Mouse (Mus musculus): ENCODE data around the gene Ctsf.
"Not testable (repeated sequence)": the region's sequence is repeated elsewhere in the genome, so short reads cannot be mapped to it uniquely, and the experiment has no call there.

Ctsf gene

DNA sequence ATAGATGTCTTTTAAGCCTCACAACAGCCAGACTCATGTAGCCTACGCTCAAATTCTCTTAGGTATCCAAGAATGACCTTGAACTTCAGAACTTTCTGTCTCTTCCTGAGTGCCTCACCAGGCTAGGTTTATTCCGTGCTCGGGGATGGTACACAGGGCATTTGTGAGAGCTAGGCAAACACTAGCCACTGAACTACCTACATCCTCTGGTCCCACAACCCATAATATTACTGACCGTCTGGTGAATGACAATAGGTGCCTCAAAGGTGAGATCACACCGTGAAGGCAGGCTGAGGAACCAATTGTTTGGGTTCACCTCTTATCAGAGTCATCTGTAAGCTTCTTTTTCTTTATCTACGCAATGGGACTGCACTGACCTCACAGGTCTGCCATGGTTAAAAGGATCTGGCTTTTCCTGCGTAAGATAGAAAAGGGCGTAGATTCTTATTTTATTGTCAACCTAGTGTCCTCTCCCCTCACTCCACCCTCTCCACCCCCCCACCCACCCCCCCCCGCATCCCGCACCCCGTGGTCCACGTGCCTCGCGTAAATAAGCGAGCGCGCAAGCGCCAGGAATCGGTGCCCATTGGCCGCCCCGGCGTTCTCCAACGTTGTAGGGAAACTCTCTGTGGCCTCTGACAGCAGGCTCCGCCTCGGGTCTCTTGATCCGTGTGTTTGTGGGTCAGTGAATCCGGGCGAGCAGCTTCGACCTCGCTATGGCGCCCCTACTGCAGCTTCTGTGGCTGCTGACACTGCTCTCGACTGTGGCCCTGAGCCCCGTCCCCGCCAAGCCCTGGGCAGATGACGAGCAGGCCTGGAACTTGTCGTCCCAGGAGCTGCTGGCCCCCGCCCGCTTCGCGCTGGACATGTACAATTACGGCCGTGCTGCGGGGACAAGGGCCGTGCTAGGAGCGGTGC is at the start of gene Ctsf:
Gene Ctsf, plus strand, starts transcription at position 579 of the 918 bp plus-strand sequence.
- in situ Hi-C loops (cut with MboI; ENCODE audit: unreplicated experiment in 2 of 2): no loop called here

- in situ Hi-C loops (cut with MboI; ENCODE audit: unreplicated experiment in 2 of 2): no loop called here
Observed at GRCm38 (mm10) chr19:4810309-4810708, 44.6 kb upstream of the Ctsf start.

DNA sequence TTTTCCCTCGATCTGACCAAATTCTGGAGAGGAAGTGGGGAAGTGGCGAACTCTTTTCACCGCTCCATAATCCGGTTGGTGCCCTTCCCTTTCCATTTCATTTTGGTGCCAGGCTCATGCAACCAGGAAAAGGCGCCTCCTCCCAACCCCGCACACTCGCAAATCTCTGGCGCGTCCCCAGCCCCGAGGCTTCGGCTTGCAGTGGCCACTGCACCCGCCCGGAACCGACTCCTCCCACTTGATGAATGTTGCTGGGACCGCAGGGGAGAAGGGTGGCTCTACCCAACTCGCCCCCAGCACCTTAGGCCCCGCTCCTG is 44.2 kb upstream of the Ctsf start:
- in situ Hi-C loops (cut with MboI; ENCODE audit: unreplicated experiment in 2 of 2): no loop called here

DNA sequence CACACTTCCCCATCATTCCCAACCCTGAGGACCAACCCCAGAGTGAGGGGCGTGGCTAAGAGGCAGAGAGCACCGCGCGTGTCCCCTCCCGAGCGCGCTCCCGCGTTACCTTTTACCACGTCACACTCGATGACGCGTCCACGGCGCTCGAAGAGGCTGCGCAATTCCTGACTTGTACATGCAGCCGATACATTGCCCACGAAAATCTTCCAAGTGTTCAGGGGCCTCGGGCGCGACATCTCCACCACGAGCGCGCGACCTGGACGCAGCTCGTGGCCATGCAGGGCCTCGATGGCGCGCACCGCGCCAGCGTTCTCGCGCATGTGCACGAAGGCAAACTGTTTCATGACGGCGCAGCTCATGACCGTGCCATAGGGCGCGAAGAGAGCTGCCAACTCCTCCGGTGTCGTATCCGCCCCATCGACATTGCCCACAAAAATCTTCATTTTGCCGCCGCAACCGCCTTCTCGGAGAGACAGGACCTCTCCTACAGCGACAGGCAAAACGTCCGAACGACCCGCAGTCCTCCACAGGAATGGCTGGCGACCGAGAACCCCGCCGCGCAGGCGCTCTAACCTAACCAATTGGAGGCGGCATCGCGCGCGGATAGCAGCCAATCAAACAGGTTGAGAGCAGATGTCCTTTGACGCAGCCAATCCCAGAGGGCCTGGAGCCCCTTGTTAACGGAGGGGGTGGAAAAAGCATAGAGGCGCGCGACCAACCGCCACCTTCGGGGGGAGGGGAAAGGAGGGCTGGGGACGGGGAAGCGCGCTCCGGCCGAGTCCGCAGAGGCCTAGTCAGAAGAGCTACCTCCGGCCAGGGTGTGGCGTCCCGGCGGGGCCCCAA is 43.6 kb upstream of the Ctsf start, which contains the start of the genes Gm21992 and Rbm14:
Gene Gm21992, minus strand, starts transcription at position 550 of the 846 bp plus-strand sequence.
Gene Rbm14, minus strand, starts transcription at position 572 of the 846 bp plus-strand sequence.
- in situ Hi-C loops (cut with MboI; ENCODE audit: unreplicated experiment in 2 of 2): no loop called here

DNA sequence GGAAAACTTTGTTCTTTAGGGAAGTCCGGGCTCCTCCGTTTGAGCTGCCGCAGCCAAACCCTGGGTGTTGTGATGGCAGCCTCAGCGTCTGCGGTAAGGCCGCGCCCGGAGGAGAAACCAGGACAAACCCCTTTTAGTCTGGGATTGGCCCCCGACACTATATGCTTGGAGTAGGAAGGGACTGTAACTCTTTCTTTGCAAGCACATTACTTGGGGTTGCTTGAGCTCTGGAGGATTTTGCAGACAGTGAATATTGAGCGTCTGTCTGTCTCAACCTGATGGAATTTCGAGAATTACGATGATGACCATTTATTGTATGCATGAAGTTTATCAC is 43.1 kb upstream of the Ctsf start:
- in situ Hi-C loops (cut with MboI; ENCODE audit: unreplicated experiment in 2 of 2): no loop called here

DNA sequence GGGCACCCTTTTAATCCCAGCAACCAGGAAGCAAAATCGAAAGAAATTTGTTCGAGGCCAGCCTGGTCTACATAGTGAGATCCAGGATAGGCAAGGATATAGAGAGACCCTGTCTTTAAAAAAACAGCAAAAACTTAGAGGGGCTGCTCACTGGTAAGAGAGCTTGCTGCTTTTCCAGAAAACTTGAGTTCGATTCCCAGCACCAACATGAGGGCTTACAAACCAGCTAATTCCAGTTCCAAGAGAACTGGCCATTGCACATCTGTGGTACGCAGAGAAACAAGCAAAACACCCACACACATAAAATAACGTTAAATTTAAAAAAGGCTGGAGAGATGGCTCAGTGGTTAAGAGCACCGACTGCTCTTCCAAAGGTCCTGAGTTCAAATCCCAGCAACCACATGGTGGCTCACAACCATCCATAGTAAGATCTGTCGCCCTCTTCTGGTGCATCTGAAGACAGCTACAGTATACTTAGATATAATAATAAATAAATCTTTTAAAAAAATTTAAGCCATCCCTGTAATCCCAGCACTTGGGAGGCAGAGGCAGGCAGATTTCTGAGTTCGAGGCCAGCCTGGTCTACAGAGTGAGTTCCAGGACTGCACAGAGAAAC is 42.5 kb upstream of the Ctsf start:
- in situ Hi-C loops (cut with MboI; ENCODE audit: unreplicated experiment in 2 of 2): not testable (repeated sequence)

GRCm38 (mm10) chr19:4813015-4813414 is 41.9 kb upstream of the Ctsf start:
- in situ Hi-C loops (cut with MboI; ENCODE audit: unreplicated experiment in 2 of 2): no loop called here

DNA sequence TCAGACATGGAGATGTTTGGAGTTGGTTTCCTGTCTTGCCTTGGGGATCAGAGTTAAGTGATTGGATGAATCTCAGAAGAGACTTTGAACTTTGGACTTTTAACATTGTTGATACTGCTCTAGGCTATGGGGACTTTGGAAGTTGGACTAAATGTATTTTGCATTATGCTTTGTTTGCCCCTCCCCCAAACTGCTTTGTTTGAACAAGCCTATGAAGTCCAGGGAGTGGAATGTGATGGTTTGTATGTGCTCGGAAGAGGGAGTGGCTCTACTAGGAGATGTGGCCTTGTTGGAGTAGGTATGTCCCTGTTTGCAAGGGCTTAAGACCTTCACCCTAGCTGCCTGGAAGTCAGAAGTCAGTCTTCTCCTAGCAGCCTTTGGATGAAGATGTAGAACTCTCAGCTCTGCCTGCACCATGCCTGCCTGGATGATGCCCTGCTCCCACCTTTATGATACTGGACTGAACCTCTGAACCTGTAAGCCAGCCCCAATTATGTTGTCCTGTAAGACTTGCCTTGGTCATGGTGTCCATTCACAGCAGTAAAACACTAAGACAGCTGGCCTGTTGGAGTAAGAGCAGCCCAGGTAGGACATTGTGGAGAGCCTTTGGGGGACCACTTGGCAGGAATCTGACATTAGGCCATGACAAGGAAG is 37.6 kb upstream of the Ctsf start:
- in situ Hi-C loops (cut with MboI; ENCODE audit: unreplicated experiment in 2 of 2): no loop called here

- in situ Hi-C loops (cut with MboI; ENCODE audit: unreplicated experiment in 2 of 2): no loop called here
Observed at GRCm38 (mm10) chr19:4820678-4821303, 34.1 kb upstream of the Ctsf start.

DNA sequence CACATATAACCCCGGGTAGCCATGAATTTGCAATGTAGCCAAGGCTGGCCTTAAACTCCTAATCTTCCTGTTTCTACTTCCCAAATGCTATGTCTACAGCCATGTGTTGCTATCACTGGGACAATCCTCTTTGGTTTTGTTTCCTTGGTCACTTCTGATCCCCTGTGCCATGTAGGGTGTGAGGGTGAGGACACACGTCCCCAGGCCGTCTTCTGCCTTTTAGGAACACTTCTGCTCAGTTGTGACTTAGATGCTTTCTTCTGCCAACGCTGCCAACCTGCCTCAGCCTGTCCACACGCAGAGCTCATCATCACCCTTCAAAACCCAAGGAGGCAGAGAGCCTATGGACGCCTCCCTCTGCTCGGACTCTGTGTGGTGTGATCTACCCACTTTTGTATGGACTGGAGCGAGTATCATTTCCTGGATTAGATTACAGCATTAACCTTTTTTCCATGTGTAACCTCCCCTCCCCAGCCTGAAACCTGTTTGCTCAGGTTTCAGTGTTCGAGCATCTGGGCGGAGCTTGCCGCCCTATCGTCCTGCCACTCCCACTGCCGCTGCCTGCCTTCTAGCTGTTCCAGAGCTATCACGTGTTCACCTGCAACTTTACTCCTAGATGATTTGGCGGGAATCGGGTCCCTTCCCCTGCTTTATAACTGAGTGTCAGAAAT is 26.4 kb upstream of the Ctsf start:
- in situ Hi-C loops (cut with MboI; ENCODE audit: unreplicated experiment in 2 of 2): no loop called here

GRCm38 (mm10) chr19:4829156-4829555 is 25.8 kb upstream of the Ctsf start:
- in situ Hi-C loops (cut with MboI; ENCODE audit: unreplicated experiment in 2 of 2): no loop called here

DNA sequence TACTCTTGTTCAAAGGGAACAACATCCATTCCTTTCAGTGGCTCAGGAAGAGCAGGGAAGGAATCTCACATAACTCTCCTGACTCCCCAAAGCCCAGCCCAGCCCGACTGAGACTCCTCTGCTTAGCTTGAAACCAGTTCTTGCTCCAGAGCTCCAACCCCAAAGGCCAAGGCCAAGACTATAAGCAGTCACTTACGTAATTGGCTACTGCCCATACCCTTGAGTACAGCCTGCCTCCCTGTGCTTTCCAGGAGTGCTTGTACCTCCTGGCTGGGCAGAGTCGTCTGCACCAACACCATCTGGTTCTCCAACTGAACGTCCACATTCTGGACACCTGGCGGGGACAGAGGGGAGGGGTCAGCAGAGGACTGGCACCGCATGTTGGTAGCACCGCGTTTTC is 21.0 kb upstream of the Ctsf start:
- in situ Hi-C loops (cut with MboI; ENCODE audit: unreplicated experiment in 2 of 2): no loop called here

GRCm38 (mm10) chr19:4836096-4836495 is 18.8 kb upstream of the Ctsf start:
- in situ Hi-C loops (cut with MboI; ENCODE audit: unreplicated experiment in 2 of 2): no loop called here

DNA sequence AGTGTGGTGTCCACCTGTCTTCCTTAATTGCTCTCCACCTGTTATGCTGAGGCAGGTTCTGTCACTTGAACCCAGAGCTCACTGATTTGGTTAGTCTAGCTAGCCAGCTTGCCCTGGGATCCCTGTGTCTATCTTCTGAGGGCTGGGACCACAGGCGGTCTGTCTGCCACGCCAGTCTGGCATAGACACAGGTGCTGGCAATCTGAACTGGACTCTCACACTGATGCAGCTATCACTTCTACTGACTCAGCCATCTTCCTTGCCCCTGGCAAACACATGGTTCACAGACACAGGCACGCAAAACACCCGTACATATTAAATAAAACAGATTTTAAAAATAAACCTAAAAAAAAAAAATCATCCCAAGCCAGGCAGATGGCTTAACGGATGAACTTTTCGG is 17.9 kb upstream of the Ctsf start:
- in situ Hi-C loops (cut with MboI; ENCODE audit: unreplicated experiment in 2 of 2): no loop called here

- in situ Hi-C loops (cut with MboI; ENCODE audit: unreplicated experiment in 2 of 2): no loop called here
Observed at GRCm38 (mm10) chr19:4838526-4839140, 16.3 kb upstream of the Ctsf start.

DNA sequence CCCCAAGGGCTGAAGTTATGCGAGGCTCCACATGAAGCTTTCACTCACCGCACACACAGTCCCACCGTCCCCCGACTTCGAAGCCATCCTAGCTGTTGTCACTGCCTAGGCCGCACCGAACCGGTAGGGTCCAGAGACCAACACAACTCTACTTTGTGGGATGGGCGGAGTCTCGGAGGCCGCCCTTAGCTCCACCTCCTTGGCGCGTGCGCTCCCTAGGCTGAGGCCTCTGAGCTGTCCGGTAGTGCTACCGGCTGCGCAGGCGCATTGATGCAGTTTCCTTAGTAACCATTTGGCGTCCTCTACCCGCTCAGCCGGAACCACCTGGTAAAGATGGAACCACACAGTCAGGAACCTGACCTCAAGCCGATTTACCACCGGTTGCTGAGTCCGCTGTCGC is 15.8 kb upstream of the Ctsf start, which contains the start of the genes Ccs and Ccdc87:
Gene Ccs, minus strand, starts transcription at position 184 of the 400 bp plus-strand sequence.
Gene Ccdc87, plus strand, starts transcription at position 218 of the 400 bp plus-strand sequence.
- in situ Hi-C loops (cut with MboI; ENCODE audit: unreplicated experiment in 2 of 2): no loop called here

DNA sequence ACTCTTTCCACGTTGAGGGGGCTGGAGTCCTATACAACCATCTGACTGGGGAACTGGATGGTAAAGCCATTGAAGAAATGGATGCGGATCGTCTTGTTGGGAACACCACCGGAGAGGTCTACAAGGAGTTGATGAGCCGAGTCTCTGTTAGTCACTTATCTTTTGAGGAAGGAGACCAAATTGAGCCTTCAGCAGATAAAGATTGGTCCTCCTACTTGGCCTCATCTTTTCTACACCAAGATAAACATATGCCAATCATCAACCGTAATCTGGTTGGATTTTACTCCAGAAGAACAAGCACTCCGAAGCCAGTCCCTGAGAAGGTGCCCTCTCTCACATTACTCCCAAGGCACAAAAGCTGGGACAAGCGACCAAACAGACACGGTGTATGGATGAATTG is 14.1 kb upstream of the Ctsf start:
- in situ Hi-C loops (cut with MboI; ENCODE audit: unreplicated experiment in 2 of 2): loop anchor here in 1 of 2 experiments (10.0 kb wide), 1 partner anchor 206 kb away; no protein-coding TSS in a partner anchor

- in situ Hi-C loops (cut with MboI; ENCODE audit: unreplicated experiment in 2 of 2): loop anchor here in 1 of 2 experiments (10.0 kb wide), 1 partner anchor 208 kb away; no protein-coding TSS in a partner anchor
Observed at GRCm38 (mm10) chr19:4842611-4843010, 12.3 kb upstream of the Ctsf start.

DNA sequence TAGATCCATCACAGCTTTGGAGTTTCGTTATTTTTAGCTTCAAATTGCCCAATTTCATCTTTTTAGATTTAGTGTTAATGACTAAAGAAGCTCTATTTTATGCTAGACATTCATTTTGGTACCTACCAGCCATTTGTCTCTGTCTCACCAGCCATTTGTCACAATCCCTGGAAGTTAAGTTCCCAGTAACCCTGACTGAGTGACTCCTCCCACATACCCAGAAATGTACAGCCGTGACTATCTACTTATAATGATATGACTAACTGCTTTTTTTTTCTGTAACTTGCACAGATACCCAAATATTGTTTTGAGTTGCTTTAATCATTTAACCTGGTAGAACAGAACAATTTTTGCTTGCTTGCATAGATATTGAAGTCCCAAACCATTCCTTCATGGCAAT is 9.1 kb upstream of the Ctsf start:
- in situ Hi-C loops (cut with MboI; ENCODE audit: unreplicated experiment in 2 of 2): loop anchor here in 1 of 2 experiments (10.0 kb wide), 1 partner anchor 211 kb away; no protein-coding TSS in a partner anchor
